Mouse (Mus musculus): ENCODE data around the gene Gm49416. TPM values are rescaled to one million over a fixed set of nuclear protein-coding genes. Genes with fewer than 3 reads are reported as not detected.

Gene Gm49416
- total RNA-seq (2023) = 6.5 TPM in 1 of 2 replicates, not detected in the other

DNA sequence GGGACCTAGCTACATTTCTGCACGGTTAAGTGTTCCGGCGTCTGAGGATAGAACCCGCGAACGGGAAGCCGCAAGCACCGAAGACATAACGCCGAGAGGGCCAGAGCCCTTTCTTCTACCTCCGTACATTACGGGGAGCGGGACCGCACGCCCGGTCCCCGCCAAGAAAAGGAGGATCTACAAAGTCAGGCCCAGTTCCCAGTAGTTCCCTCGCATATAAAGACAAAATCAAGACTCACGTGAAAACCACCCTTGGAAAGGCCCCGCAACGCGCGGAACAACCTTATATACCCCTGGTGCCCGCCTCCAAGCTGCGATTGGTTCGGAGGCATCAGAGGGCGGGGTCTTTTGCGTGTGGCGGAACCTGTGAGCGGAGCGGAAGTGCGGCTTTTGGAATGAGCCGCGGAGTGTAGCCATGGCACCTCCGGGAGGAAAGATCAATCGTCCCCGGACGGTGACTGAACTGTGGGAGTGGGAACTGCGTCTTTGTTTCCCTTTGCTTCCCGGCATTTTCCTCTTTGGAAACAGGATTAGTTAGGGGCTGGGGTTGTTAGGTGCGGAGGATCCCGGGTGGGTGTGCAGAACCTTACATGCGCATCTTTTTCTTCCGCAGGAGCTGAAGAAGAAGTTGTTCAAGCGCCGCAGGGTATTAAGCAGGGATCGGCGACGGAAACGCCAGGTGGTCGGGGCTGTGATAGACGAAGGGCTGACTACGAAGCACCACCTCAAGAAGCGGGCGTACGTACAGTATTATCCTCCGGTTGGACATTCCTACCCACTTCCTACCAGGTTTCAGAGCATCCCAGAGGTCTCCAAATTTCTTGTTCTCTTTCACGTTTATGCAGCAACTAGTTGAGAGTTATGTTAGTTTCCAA is at the start of gene Gm49416, which contains the start of gene 1810009A15Rik:
Gm49416 (plus strand) TSS at position 416 of the 875 bp plus-strand sequence.
1810009A15Rik (plus strand) TSS at position 343 of the 875 bp plus-strand sequence.

DNA sequence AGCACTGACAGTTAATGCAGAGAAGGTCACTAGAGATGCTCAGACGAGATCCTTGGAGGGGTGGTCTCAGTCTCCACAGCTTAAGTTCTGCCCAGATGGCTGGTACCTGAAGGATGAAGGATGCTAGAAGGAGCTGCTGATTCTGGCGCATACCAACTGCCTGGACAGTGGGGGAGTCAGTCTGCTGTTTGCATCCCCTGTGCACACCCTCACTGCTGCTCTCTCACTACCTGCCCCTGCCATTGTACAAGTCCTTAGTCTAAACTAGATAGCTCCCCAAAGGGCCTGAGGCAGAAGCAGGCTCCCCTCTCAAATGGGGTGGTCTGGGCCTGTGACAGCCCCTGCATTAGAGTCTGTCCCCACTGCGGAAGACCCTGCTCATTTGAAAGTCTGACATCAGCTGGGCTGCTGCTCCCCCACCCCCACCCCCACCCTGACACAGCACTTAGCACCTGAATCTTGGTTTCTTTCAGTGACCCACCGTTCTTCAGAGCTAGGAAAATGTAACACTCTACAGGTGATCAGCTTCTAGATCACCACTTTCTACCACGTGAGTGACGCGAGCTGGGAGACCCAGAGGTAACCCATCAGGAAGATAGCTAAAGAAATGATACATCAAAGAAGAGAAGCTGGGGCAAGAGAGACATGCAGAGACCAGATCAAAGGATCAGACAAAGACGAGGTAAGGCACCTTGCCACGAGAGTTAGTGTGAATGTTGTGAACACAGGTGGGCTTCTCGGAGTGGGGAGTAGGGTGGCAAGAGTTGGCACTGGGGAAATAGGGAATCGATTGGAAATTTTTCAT is 49.4 kb upstream of the Gm49416 start, which contains the start of gene Gng3:
Gng3 (minus strand) TSS at position 92 of the 805 bp plus-strand sequence.

DNA sequence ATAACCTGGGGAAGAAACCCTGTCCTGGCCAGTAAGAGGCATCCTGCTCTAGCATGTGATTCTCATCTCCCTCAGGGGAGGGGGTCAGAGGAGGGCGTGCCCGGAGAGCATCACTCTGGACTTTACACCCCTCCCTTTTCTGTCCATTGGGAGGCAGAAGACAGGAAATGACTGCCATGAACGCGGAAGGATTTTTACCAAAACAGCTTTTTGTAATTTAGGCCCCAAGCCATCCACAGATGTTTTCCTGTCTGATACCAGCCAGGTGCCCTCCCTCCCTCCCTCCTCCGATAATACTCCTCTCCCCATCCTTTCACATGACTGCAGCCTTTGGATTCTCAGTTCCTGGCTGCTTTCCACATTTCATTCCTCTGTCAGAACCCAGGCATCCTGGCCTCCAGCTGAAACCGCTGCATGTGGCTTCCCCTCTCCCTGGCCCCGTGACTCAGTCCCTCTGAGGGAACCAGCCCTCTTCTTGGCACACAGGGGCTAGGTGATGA is 38.3 kb upstream of the Gm49416 start, which contains the start of gene Lrrn4cl:
Lrrn4cl (plus strand) TSS at position 367 of the 500 bp plus-strand sequence.

DNA sequence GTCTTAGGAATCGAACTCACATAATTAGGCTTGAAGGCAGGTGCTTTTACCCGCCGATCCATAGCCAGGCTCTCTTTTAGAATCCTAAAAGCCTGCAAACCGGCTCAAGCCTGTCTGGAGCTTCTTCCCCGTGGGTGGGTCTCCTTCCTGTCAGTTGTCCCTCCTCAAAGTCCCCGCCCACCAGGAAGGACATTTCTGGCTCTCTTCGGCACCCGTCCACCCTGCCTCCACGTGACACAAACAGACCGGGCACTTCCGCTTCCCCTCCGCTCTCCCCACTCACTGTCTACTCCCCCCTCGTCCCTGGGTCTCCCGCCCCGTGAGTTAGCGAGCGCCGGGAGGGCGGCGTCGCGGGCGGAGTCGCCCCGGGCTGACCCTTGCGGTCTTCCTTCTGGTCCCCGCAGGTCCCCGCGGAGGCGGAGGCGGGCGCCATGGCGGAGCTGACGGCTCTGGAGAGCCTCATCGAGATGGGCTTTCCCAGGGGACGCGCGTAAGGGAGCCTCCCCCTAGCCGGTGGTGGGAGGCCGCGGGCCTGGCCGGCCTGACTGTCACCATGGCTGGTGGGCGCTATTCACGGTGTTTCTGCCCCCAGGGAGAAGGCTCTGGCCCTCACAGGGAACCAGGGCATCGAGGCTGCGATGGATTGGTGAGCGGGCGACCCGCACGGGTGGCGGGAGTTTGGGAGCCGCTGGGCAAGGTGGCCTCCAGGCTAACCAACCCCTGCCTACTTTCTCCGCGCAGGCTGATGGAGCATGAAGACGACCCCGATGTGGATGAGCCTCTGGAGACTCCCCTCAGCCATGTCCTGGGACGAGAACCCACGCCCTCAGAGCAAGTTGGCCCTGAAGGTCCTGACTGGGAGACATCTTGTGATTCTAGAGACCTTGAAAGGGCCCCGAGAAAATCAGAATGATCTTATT is 17.2 kb upstream of the Gm49416 start, which contains the start of gene Ubxn1:
Ubxn1 (plus strand) TSS at position 230 of the 920 bp plus-strand sequence.

DNA sequence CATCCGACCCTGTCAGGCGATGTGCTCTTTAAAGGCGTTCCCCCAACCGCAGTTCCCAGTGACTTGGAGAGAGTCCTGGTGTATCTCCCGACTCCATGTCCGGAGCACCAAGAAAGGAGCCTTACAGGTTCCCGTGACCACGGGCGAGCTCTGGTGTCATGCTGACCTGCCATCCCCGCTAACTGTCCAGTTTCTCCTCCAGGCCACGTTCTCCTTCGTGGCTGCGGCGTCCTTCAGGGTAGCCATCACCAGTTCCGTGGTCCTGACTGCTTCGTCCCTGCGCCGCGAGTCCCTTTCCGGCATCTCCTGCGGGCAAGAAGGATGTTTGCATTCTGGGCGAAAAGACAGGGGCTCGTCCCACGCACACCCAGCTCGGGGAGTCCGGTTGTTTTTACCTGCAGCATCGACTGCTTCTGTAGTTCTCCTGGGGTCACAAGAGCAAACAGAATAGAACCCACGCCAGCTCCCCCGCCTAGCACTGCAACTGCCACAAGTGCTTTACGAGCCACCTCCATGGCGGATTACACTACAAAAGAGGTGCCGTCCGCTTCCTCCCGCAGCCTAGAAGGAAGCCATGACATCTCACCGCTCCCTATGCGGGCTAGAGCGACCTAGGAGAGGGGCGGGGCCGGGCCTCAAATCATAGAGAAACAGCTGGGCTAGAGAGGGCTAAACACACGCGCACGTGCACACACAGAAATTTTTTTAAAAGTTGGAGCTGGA is 8.3 kb upstream of the Gm49416 start, which contains the start of gene Uqcc3:
Uqcc3 (minus strand) TSS at position 613 of the 723 bp plus-strand sequence.

DNA sequence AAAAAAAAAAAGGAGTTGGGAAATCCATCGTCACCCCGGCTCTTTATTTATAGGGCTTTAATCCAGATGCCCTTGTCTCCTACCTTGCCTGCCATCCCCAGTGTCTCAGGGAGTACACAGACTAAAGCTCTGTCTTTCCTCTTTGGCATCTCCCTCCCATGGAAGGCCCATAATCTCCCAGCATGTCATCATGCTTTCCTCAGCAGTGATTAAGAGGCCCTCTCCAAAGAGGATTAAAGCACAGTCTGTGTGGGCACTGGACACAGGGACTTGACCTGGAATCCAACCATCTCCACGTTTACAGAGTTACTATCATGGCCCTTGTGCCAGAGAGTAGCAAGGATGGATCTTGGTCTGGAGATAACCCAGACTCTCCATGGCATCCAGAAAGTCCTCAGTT is 5.1 kb upstream of the Gm49416 start, which contains the start of the genes Lbhd1 and Gm49403:
Lbhd1 (plus strand) TSS at position 117 of the 400 bp plus-strand sequence.
Gm49403 (plus strand) TSS at position 315 of the 400 bp plus-strand sequence.

DNA sequence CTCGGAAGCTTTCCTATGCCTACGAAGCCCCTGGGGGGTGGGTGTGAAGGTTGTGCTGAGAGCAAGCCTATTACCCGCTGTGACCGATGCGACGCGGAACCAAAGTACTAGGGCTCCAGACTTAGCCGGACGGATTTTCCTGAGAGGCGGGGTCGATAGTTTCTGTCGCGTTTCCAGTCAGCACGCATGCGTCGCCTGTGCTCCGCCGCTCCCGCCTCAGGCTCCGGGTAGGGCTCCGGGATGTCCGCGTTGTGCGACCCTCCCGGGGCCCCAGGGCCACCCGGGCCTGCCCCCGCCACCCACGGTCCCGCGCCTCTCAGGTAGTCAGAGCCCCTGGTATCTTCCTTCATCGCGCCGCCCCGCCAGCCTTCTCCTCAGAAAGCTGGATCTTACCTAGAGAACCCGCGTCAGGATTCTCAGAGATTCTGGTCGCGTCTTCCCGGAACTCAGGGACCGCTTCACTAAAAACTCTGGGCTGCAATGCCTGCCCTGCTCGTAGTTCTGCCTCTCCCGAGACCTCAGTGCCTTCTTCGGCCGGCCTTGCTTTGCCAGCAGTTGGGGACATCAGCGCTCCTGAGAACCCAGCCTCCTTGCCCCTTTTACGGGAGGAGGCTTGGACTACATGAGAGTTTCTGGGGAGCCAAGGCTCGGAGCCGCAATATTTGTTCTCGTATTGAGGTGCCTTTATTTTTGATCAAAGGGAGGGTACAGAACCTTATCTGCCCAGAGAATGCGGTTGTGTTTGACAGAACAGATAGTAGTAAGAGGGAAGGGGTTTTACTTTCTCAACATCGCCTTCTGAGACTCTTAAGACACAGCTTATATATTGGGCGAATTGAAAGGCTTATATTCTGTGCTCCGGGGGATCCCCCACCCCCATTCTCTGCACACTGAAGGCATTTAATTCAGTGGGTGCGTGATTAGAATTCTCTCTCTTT is 4.4 kb downstream of the Gm49416 start, which contains the start of gene Ints5:
Ints5 (plus strand) TSS at position 177 of the 938 bp plus-strand sequence.

DNA sequence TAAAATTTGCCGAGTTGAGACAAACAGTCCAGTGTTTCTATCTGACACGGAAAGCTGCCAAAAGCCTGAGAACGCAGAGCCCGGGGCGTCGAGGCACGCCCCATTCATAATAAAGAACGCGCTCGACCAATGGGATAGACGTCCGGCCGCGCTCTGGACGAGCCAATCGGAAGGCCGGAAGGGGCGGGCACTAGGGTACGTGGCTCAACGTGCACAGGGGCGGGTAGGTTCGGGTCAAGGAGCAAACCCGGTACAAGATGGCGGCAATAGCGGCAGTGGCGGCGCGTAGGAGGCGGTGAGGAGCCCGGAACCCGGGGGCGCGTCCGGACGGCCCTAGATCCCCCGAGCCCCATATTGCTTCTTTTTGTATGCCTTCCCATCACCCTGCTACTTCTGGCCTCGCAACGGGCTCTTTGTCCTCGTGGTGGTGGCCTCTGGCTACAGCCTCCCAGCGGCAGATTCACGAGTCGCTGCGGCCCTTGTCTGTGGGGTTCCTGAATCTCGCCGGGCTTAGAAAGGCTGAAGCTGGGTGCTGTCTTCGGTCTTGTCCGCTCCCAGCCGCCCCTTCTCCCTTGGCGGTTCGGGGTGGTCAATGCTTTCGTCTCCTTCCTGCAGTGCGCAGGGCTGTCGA is 9.3 kb downstream of the Gm49416 start, which contains the start of gene Ganab:
Ganab (plus strand) TSS at position 207 of the 631 bp plus-strand sequence.

DNA sequence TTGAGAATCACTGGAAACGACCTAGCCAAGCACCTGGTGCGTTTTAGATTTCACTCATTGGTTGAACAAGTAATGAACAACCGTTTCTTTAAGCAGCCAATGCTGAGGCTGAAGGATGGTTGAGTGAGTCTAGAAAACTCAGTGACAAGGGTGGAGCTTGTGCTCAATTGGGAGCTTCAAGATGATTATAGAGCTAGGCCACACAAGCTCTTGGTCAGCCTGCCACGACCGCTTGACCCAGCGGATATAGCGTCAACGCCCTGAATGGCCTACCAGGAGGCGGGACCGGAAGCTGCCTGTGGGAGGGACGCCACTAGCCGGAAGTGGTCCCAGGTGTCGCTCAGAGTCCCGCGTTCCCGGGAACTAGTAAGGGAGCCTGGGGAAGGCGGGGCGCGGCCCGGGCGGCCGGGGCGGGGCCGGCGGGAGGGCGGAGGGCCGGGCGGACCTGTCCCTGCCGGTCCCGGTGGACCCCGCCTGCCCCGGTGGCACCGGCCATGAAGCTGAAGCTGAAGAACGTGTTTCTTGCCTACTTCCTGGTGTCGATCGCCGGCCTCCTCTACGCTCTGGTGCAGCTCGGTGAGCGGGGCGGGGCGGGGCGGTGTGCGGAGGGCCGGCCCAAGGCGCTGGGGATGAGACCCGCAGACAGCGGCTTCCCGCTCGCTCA is 31.5 kb downstream of the Gm49416 start, which contains the start of gene B3gat3:
B3gat3 (plus strand) TSS at position 302 of the 664 bp plus-strand sequence.

DNA sequence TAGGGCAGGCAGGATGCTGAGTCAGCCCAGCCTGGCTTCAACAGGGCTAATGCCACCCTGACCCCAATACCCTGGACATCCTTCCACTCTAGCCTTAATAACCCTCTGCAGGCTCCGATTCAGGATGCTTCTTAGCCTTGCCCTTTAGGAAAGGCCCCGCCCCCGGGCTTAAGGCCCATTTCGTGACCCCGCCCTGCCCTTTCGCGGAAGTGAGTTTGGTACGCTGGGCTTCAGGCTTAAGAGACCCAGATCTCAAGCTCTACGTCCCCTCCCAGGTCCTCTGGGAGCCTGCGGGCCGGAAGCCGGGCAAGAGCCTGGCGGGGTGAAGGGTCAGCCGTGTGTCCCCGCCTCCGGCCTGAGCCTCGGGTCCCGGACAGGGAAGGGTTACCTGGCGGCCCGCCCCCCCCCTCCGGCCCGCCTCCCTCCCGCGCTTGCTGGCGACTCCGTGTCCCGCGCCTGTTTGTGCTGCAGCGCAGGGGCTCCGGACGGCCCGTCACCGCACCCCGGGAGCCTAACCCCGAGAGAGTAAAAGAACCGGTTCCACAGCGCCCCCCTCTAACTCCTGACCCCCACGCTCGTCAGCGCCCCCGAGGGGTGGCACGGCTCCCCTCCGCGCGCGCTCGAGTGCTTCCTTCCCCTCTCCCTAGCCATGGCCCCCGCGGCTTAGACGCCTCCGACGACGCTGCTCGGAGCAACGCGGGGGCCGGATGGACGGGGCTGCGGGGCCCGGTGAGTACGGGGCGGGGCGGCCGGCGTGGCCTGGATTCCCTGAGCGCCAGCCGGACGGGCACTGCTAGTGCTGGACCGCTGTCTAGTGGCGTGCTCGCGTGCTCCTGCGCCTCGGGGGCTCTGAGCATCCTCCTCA is 40.7 kb downstream of the Gm49416 start, which contains the start of the genes Rom1 and Eml3:
Rom1 (minus strand) TSS at position 133 of the 865 bp plus-strand sequence.
Eml3 (plus strand) TSS at position 329 of the 865 bp plus-strand sequence.

DNA sequence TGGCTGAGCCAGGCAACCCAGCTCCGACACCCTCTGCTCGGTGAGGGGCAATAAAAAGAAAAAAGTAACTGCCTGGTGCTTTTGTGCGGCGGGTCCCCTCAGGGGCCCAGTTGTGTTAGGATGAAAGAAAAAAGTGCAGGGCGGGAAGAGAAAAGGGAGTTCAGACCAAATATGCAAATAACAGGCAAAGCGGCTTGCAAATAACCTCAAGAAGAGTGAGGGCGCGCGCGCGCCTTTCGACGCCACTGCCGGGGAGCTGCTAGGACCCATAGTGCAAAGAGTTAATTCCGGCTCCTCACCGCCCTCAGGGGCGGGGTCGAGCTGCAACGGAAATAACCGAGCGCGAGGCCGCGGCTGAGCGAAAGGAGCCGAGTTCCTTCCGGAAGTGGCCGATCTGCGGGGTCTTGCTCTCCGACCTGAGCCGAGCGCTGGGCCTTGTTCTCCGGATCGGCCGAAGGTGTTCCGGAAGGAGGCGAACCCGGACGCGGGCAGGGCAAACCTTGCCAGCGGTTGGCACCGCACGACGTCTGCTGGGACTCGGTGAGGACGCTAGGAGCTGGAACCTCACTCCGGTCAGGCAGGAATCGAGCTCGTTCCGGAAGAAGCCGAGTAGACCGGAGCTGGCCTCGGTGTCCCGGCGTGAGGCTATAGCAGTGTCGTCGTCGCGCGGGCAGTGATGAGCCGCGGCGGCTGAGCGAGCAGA is 52.9 kb downstream of the Gm49416 start, which contains the start of gene Mta2:
Mta2 (plus strand) TSS at position 361 of the 703 bp plus-strand sequence.

Other genes with a start within 250 kb of the Gm49416 start
- 0.19 and 0.43 TPM in 2 replicates for gene Chrm1, start 225.1 kb upstream of the Gm49416 start, total RNA-seq (2023)
- gene Slc3a2, start 165.6 kb upstream of the Gm49416 start, total RNA-seq (2023) = 158 and 184 TPM in 2 replicates
- 22.0 TPM in 2 replicates for gene Wdr74, start 153.1 kb upstream of the Gm49416 start, total RNA-seq (2023)
- 1.00 and 1.5 TPM in 2 replicates for gene 1700092M07Rik, start 148.2 kb upstream of the Gm49416 start, total RNA-seq (2023)
- 173 and 212 TPM in 2 replicates for gene Stx5a, start 147.5 kb upstream of the Gm49416 start, total RNA-seq (2023)
- gene Nxf1, start 131.9 kb upstream of the Gm49416 start, total RNA-seq (2023) = 146 and 190 TPM in 2 replicates
- 20.3 and 22.0 TPM in 2 replicates for gene Tmem223, start 117.9 kb upstream of the Gm49416 start, total RNA-seq (2023)
- 52.4 and 65.2 TPM in 2 replicates for gene Tmem179b, start 114.5 kb upstream of the Gm49416 start, total RNA-seq (2023)
- gene Taf6l, start 102.5 kb upstream of the Gm49416 start, total RNA-seq (2023) = 7.5 and 8.2 TPM in 2 replicates
- gene Polr2g, start 90.3 kb upstream of the Gm49416 start, total RNA-seq (2023) = 36.0 and 36.7 TPM in 2 replicates
- 0.52 and 0.76 TPM in 2 replicates for gene Zbtb3, start 86.4 kb upstream of the Gm49416 start, total RNA-seq (2023)
- 16.9 and 18.9 TPM in 2 replicates for gene Ttc9c, start 69.6 kb upstream of the Gm49416 start, total RNA-seq (2023)
- gene Hnrnpul2, start 68.9 kb upstream of the Gm49416 start, total RNA-seq (2023) = 86.0 and 118 TPM in 2 replicates
- gene AC129217.1, start 59.2 kb upstream of the Gm49416 start, total RNA-seq (2023) = 1.4 TPM in 1 of 2 replicates, not detected in the other
- gene Bscl2, start 51.5 kb upstream of the Gm49416 start, total RNA-seq (2023) = 43.3 and 49.7 TPM in 2 replicates
- gene Gng3, start 49.7 kb upstream of the Gm49416 start, total RNA-seq (2023) = not detected in 2 replicates
- 0.27 and 0.57 TPM in 2 replicates for gene Lrrn4cl, start 38.2 kb upstream of the Gm49416 start, total RNA-seq (2023)
- 89.2 and 93.8 TPM in 2 replicates for gene Ubxn1, start 17.4 kb upstream of the Gm49416 start, total RNA-seq (2023)
- gene Uqcc3, start 8.0 kb upstream of the Gm49416 start, total RNA-seq (2023) = 15.4 and 22.1 TPM in 2 replicates
- 1.8 and 10.2 TPM in 2 replicates for gene Lbhd1, start 5.2 kb upstream of the Gm49416 start, total RNA-seq (2023)
- not detected in 2 replicates for gene Gm49403, start 5.0 kb upstream of the Gm49416 start, total RNA-seq (2023)
- gene 1810009A15Rik, start 73 bp upstream of the Gm49416 start, total RNA-seq (2023) = 15.3 and 21.7 TPM in 2 replicates
- gene Ints5, start 4.1 kb downstream of the Gm49416 start, total RNA-seq (2023) = 9.3 and 11.1 TPM in 2 replicates
- 76.0 and 93.0 TPM in 2 replicates for gene Ganab, start 9.1 kb downstream of the Gm49416 start, total RNA-seq (2023)
- 29.7 and 35.6 TPM in 2 replicates for gene B3gat3, start 31.4 kb downstream of the Gm49416 start, total RNA-seq (2023)
- 1.5 and 2.1 TPM in 2 replicates for gene Rom1, start 40.4 kb downstream of the Gm49416 start, total RNA-seq (2023)
- 43.3 and 54.8 TPM in 2 replicates for gene Eml3, start 40.6 kb downstream of the Gm49416 start, total RNA-seq (2023)
- gene Mta2, start 52.9 kb downstream of the Gm49416 start, total RNA-seq (2023) = 109 and 121 TPM in 2 replicates
- gene Tut1, start 64.9 kb downstream of the Gm49416 start, total RNA-seq (2023) = 6.5 and 12.9 TPM in 2 replicates
- gene Eef1g, start 78.1 kb downstream of the Gm49416 start, total RNA-seq (2023) = 85.1 and 106 TPM in 2 replicates
- gene Ahnak, start 100.4 kb downstream of the Gm49416 start, total RNA-seq (2023) = 367 and 445 TPM in 2 replicates
- gene Scgb1a1, start 199.0 kb downstream of the Gm49416 start, total RNA-seq (2023) = not detected in 2 replicates
- 4.1 and 5.1 TPM in 2 replicates for gene Asrgl1, start 246.7 kb downstream of the Gm49416 start, total RNA-seq (2023)